Mouse (Mus musculus) bone marrow, adult 2 months (tissue): ENCODE measurements around the gene Hist1h2bf.

Experiments used
- CTCF ChIP-seq: fragments of 200-500 bp; IDR thresholded peaks from 2 replicates; pipeline ENCODE4 v1.5.1; 2011; ENCODE audit warnings: low read length, control low read depth; ENCODE audit not compliant: control insufficient read depth, insufficient read depth
- POLR2A ChIP-seq: fragments of 200-500 bp; IDR thresholded peaks from 2 replicates; pipeline ENCODE4 v1.6.1; 2011; ENCODE audit warnings: low read depth, mild to moderate bottlenecking, control low read depth, low read length, borderline replicate concordance; ENCODE audit not compliant: control insufficient read depth

GRCm38 (mm10) chr13:23556906-23557305, 17.1 kb downstream of the Hist1h2bf start:
- TF ChIP-seq POLR2A (no peak), CTCF (no peak)
